Mouse (Mus musculus): Measurements from ENCODE around the gene Lin28b. TPM values are rescaled to one million over a fixed set of nuclear protein-coding genes. Genes with fewer than 3 reads are reported as not detected.
A peak's percentile ranks its signal among the peaks of the same experiment; 100 is the strongest.

The Lin28b gene
- total RNA-seq (2021): not detected
- long read RNA-seq, experiment 1: 0 reads
- long read RNA-seq, experiment 2: 0 reads

- DNase-seq (ENCODE audit: low spot score in 2 of 2): peak in 1 of 2 experiments; percentile 20
Measured at GRCm38 (mm10) chr10:45485761-45486602, at the start of gene Lin28b. TSS of gene Lin28b (minus strand) at chr10:45486395.

- no peak for DNase-seq (ENCODE audit: low spot score in 2 of 2)
Measured at GRCm38 (mm10) chr10:45511764-45512163, 25.6 kb upstream of the Lin28b start.

- DNase-seq (ENCODE audit: low spot score in 2 of 2): no peak
Measured at GRCm38 (mm10) chr10:45510662-45511061, 24.5 kb upstream of the Lin28b start.

GRCm38 (mm10) chr10:45500259-45500658, 14.1 kb upstream of the Lin28b start:
- no peak for DNase-seq (ENCODE audit: low spot score in 2 of 2)

GRCm38 (mm10) chr10:45486603-45486946, 380 bp upstream of the Lin28b start:
- peak in 1 of 2 experiments; percentile 10 for DNase-seq (ENCODE audit: low spot score in 2 of 2)

- no peak for DNase-seq (ENCODE audit: low spot score in 2 of 2)
Measured at GRCm38 (mm10) chr10:45485226-45485760, 902 bp downstream of the Lin28b start.

GRCm38 (mm10) chr10:45483210-45483609, 3.0 kb downstream of the Lin28b start:
- DNase-seq (ENCODE audit: low spot score in 2 of 2): no peak

- no peak for DNase-seq (ENCODE audit: low spot score in 2 of 2)
Measured at GRCm38 (mm10) chr10:45473663-45474333, 12.4 kb downstream of the Lin28b start.

- DNase-seq (ENCODE audit: low spot score in 2 of 2): no peak
Measured at GRCm38 (mm10) chr10:45473143-45473484, 13.1 kb downstream of the Lin28b start.

GRCm38 (mm10) chr10:45472431-45473142, 13.6 kb downstream of the Lin28b start:
- no peak for DNase-seq (ENCODE audit: low spot score in 2 of 2)

- DNase-seq (ENCODE audit: low spot score in 2 of 2): no peak
Measured at GRCm38 (mm10) chr10:45471321-45471720, 14.9 kb downstream of the Lin28b start.

- DNase-seq (ENCODE audit: low spot score in 2 of 2): no peak
Measured at GRCm38 (mm10) chr10:45470079-45470739, 16.0 kb downstream of the Lin28b start.

GRCm38 (mm10) chr10:45469027-45469996, 16.9 kb downstream of the Lin28b start:
- no peak for DNase-seq (ENCODE audit: low spot score in 2 of 2)

- DNase-seq (ENCODE audit: low spot score in 2 of 2): no peak
Measured at GRCm38 (mm10) chr10:45468180-45468915, 17.8 kb downstream of the Lin28b start.

GRCm38 (mm10) chr10:45458637-45459036, 27.6 kb downstream of the Lin28b start:
- DNase-seq (ENCODE audit: low spot score in 2 of 2): no peak

- no peak for DNase-seq (ENCODE audit: low spot score in 2 of 2)
Measured at GRCm38 (mm10) chr10:45458074-45458473, 28.1 kb downstream of the Lin28b start.

- DNase-seq (ENCODE audit: low spot score in 2 of 2): no peak
Measured at GRCm38 (mm10) chr10:45446625-45447024, 39.6 kb downstream of the Lin28b start.

- no peak for DNase-seq (ENCODE audit: low spot score in 2 of 2)
Measured at GRCm38 (mm10) chr10:45446215-45446614, 40.0 kb downstream of the Lin28b start.

- DNase-seq (ENCODE audit: low spot score in 2 of 2): no peak
Measured at GRCm38 (mm10) chr10:45422372-45422771, 63.8 kb downstream of the Lin28b start.
